Mouse (Mus musculus) MEL (cell line): ENCODE data around the gene Mtcl1. TPM values are rescaled to one million over a fixed set of nuclear protein-coding genes. Genes with fewer than 3 reads are reported as not detected.

Source experiments
- DNase-seq: peaks from one replicate; pipeline ENCODE4 v3.0.0; 2011; ENCODE audit warnings: low read depth, low spot score
- H3K27ac ChIP-seq: 2 replicates; pipeline ENCODE4 v1.5.1; 2012; ENCODE audit warnings: low read depth, mild to moderate bottlenecking, control low read depth, low read length, moderate library complexity; ENCODE audit not compliant: control insufficient read depth
- H3K27me3 ChIP-seq, 2 experiments: fragments of 150-350 bp in 1 of 2; sonication (generic) in 1 of 2; 2 replicates each; pipeline ENCODE4 v1.6.1; 2012; ENCODE audit warnings: low read length in 2 of 2, mild to moderate bottlenecking in 2 of 2, improper control_type of control experiment in 1 of 2, moderate library complexity in 1 of 2; ENCODE audit not compliant: insufficient read depth in 2 of 2, control insufficient read depth in 1 of 2
- H3K36me3 ChIP-seq, 2 experiments: 2 replicates each; pipeline ENCODE4 v1.6.1; 2012 to 2014; ENCODE audit warnings: low read length in 2 of 2, improper control_type of control experiment in 1 of 2, inconsistent platforms in 1 of 2, mild to moderate bottlenecking in 1 of 2; ENCODE audit not compliant: insufficient read depth in 2 of 2, control insufficient read depth in 1 of 2
- H3K4me1 ChIP-seq, 2 experiments: fragments of 150-350 bp in 1 of 2; sonication (generic) in 1 of 2; 2 replicates each; pipeline ENCODE4 v1.6.1; 2012; ENCODE audit warnings: low read length in 2 of 2, improper control_type of control experiment in 1 of 2, mild to moderate bottlenecking in 1 of 2; ENCODE audit not compliant: insufficient read depth in 2 of 2, control insufficient read depth in 1 of 2
- H3K4me3 ChIP-seq, 2 experiments: fragments of 150-350 bp in 1 of 2; sonication (generic) in 1 of 2; 2 replicates each; pipeline ENCODE4 v1.5.1; 2012; ENCODE audit warnings: low read depth in 2 of 2, low read length in 2 of 2, mild to moderate bottlenecking in 2 of 2, moderate library complexity in 2 of 2, control low read depth in 1 of 2, improper control_type of control experiment in 1 of 2; ENCODE audit not compliant: control insufficient read depth in 1 of 2, insufficient read depth in 1 of 2
- H3K79me2 ChIP-seq: 2 replicates; pipeline ENCODE4 v1.6.1; 2012; ENCODE audit warnings: mild to moderate bottlenecking, low read length, moderate library complexity; ENCODE audit not compliant: control insufficient read depth, poor library complexity, insufficient read depth
- H3K9ac ChIP-seq: 2 replicates; pipeline ENCODE4 v1.6.1; 2012; ENCODE audit warnings: low read depth, mild to moderate bottlenecking, control low read depth, low read length, moderate library complexity; ENCODE audit not compliant: control insufficient read depth, poor library complexity, severe bottlenecking
- H3K9me3 ChIP-seq: fragments of 150-350 bp; sonication (generic); replicated peaks from 2 replicates; pipeline ENCODE4 v1.6.1; 2012; ENCODE audit warnings: mild to moderate bottlenecking, low read length, improper control_type of control experiment, moderate library complexity; ENCODE audit not compliant: insufficient read depth
- BHLHE40 ChIP-seq: IDR thresholded peaks from 2 replicates; pipeline ENCODE4 v1.6.1; 2012; ENCODE audit warnings: low read depth, mild to moderate bottlenecking, inconsistent platforms, low read length, improper control_type of control experiment, borderline replicate concordance
- CHD1 ChIP-seq: IDR thresholded peaks from 2 replicates; pipeline ENCODE4 v1.6.1; 2012; ENCODE audit warnings: low read depth, mild to moderate bottlenecking, inconsistent platforms, low read length, improper control_type of control experiment
- CHD2 ChIP-seq: IDR thresholded peaks from 2 replicates; pipeline ENCODE4 v1.6.1; 2011; ENCODE audit warnings: low read length, improper control_type of control experiment
- CTCF ChIP-seq, 3 experiments: IDR thresholded peaks in 2 of 3; conservative IDR thresholded peaks in 1 of 3; 2 replicates each; pipeline ENCODE4 v1.5.1; 2011 to 2012; ENCODE audit warnings: low read length in 3 of 3, low read depth in 2 of 3, mild to moderate bottlenecking in 2 of 3, improper control_type of control experiment in 1 of 3, inconsistent platforms in 1 of 3, mixed read lengths in 1 of 3, moderate library complexity in 1 of 3; ENCODE audit not compliant: control insufficient read depth in 1 of 3, insufficient read depth in 1 of 3, poor library complexity in 1 of 3, severe bottlenecking in 1 of 3
- E2F4 ChIP-seq: IDR thresholded peaks from 2 replicates; pipeline ENCODE4 v1.6.1; 2011; ENCODE audit warnings: low read depth, low read length, improper control_type of control experiment, borderline replicate concordance
- ELF1 ChIP-seq: IDR thresholded peaks from 2 replicates; pipeline ENCODE4 v1.6.1; 2014; ENCODE audit warnings: low read depth, mild to moderate bottlenecking, inconsistent platforms, low read length, improper control_type of control experiment, moderate library complexity
- EP300 ChIP-seq, 2 experiments: IDR thresholded peaks; 2 replicates each; pipeline ENCODE4 v1.6.1; 2011; ENCODE audit warnings: improper control_type of control experiment in 2 of 2, low read length in 2 of 2, low read depth in 1 of 2, mild to moderate bottlenecking in 1 of 2
- GATA1 ChIP-seq: IDR thresholded peaks from 2 replicates; pipeline ENCODE4 v1.6.1; 2011; ENCODE audit warnings: low read depth, low read length, improper control_type of control experiment
- HCFC1 ChIP-seq: IDR thresholded peaks from 2 replicates; pipeline ENCODE4 v1.6.1; 2012; ENCODE audit warnings: low read depth, mild to moderate bottlenecking, inconsistent platforms, low read length, improper control_type of control experiment, moderate library complexity
- JUND ChIP-seq: IDR thresholded peaks from 2 replicates; pipeline ENCODE4 v1.6.1; 2011; ENCODE audit warnings: low read depth, mild to moderate bottlenecking, improper control_type of control experiment, low read length
- KAT2A ChIP-seq: conservative IDR thresholded peaks from 2 replicates; pipeline ENCODE4 v1.6.1; 2012; ENCODE audit warnings: low read depth, low read length, improper control_type of control experiment, inconsistent platforms
- MAFK ChIP-seq: IDR thresholded peaks from 2 replicates; pipeline ENCODE4 v1.6.1; 2011; ENCODE audit warnings: low read depth, mild to moderate bottlenecking, low read length, improper control_type of control experiment, borderline replicate concordance
- MYC ChIP-seq: IDR thresholded peaks from 2 replicates; pipeline ENCODE4 v1.6.1; 2011; ENCODE audit warnings: low read depth, mild to moderate bottlenecking, low read length, improper control_type of control experiment, moderate library complexity
- NELFE ChIP-seq: IDR thresholded peaks from 2 replicates; pipeline ENCODE4 v1.6.1; 2011; ENCODE audit warnings: low read depth, low read length, improper control_type of control experiment
- POLR2AphosphoS2 ChIP-seq: IDR thresholded peaks from 2 replicates; pipeline ENCODE4 v1.6.1; 2011; ENCODE audit warnings: low read length, improper control_type of control experiment
- SMC3 ChIP-seq: IDR thresholded peaks from 2 replicates; pipeline ENCODE4 v1.6.1; 2011; ENCODE audit warnings: low read depth, low read length, improper control_type of control experiment
- TAL1 ChIP-seq: IDR thresholded peaks from 2 replicates; pipeline ENCODE4 v1.6.1; 2012; ENCODE audit warnings: mild to moderate bottlenecking, inconsistent platforms, low read length, moderate library complexity, mixed read lengths
- UBTF ChIP-seq: IDR thresholded peaks from 2 replicates; pipeline ENCODE4 v1.6.1; 2012; ENCODE audit warnings: low read depth, mild to moderate bottlenecking, inconsistent platforms, low read length, improper control_type of control experiment, moderate library complexity, borderline replicate concordance; ENCODE audit not compliant: insufficient read depth
- USF1 ChIP-seq: IDR thresholded peaks from 2 replicates; pipeline ENCODE4 v1.6.1; 2014; ENCODE audit warnings: low read depth, mild to moderate bottlenecking, inconsistent platforms, low read length, improper control_type of control experiment, moderate library complexity
- USF2 ChIP-seq, 2 experiments: IDR thresholded peaks; 2 replicates each; pipeline ENCODE4 v1.6.1; 2011 to 2012; ENCODE audit warnings: improper control_type of control experiment in 2 of 2, low read length in 2 of 2, borderline replicate concordance in 1 of 2, inconsistent platforms in 1 of 2, low read depth in 1 of 2, mild to moderate bottlenecking in 1 of 2; ENCODE audit not compliant: insufficient read depth in 1 of 2
- ZKSCAN1 ChIP-seq: IDR thresholded peaks from 2 replicates; pipeline ENCODE4 v1.6.1; 2012; ENCODE audit warnings: low read depth, mild to moderate bottlenecking, inconsistent platforms, low read length, improper control_type of control experiment, moderate library complexity
- polyA plus RNA-seq, 2 experiments: library from polyadenylated mRNA; stranded (reverse) in 1 of 2; unstranded in 1 of 2; fragments of >175 nt in 1 of 2; fragments of >200 nt in 1 of 2; gene quantifications; 2 replicates each; pipeline versions ENCODE4 v1.2.1 to v1.2.4; 2012; ENCODE audit warnings: low replicate concordance in 2 of 2, low read depth in 1 of 2; ENCODE audit not compliant: insufficient read length in 2 of 2, insufficient read depth in 1 of 2, missing spikeins in 1 of 2
- total RNA-seq: library from RNA; depleted of rRNA; stranded (reverse); fragments of 300-350 nt; gene quantifications from 2 replicates; pipeline ENCODE4 v1.2.3, GENCODE M21; 2012; rRNA removed

Mtcl1 gene
- total RNA-seq, result not detected in 2 replicates
- polyA plus RNA-seq, result not detected

- H3K27me3 ChIP-seq, result no peaks in the 10 kb centered on the region
- no peaks in the 10 kb centered on the region for H3K4me1 ChIP-seq
- no peaks in the 10 kb centered on the region for H3K9me3 ChIP-seq
- no peaks in the 10 kb centered on the region for H3K79me2 ChIP-seq
- no peak within 1 kb of the TSS for H3K9ac ChIP-seq
- H3K36me3 ChIP-seq, result no peaks in the 10 kb centered on the region
- H3K4me3 ChIP-seq, result no peak within 1 kb of the TSS
- no peak for DNase-seq
- H3K27ac ChIP-seq, result no peak within 1 kb of the TSS
- TF ChIP-seq UBTF (no peak), EP300 (IDR thresholded peaks at IDR 0.05; ENCODE audit: low read depth in 1 of 2, low read length in 2 of 2) (no peak), ELF1 (no peak), HCFC1 (no peak), CHD1 (no peak), CHD2 (no peak), KAT2A (no peak), USF2 (IDR thresholded peaks at IDR 0.05; ENCODE audit: borderline replicate concordance in 1 of 2, insufficient read depth in 1 of 2, low read depth in 1 of 2, low read length in 2 of 2) (no peak)
Measured at GRCm38 (mm10) chr17:66449460-66450341, at the start of gene Mtcl1. Gene Mtcl1 (minus strand): TSS chr17:66449750.

- no peak overlapping the region for H3K27ac ChIP-seq
- TF ChIP-seq POLR2AphosphoS2, result no peak
- TF ChIP-seq SMC3, result no peak
- TF ChIP-seq, all 39 proteins: peak for 0
- no peak for DNase-seq
- Histone ChIP-seq H3K4me3 (no peak overlapping the region), H3K4me1 (no peaks in the 10 kb centered on the region), H3K27me3 (no peaks in the 10 kb centered on the region), H3K36me3 (peaks cover 0 to 9% of the 10 kb centered on the region in 2 experiments; a peak in 2 of 4 replicates), H3K79me2 (no peaks in the 10 kb centered on the region), H3K9ac (no peak overlapping the region), H3K9me3 (no peaks in the 10 kb centered on the region)
Measured at GRCm38 (mm10) chr17:66498598-66498997, 49.0 kb upstream of the Mtcl1 start.

- Histone ChIP-seq H3K27ac (no peak overlapping the region), H3K79me2 (no peaks in the 10 kb centered on the region), H3K27me3 (no peaks in the 10 kb centered on the region), H3K4me1 (no peaks in the 10 kb centered on the region), H3K4me3 (no peak overlapping the region), H3K9ac (no peak overlapping the region), H3K36me3 (peaks cover 0 to 4% of the 10 kb centered on the region in 2 experiments; a peak in 1 of 4 replicates), H3K9me3 (no peaks in the 10 kb centered on the region)
- TF ChIP-seq ZKSCAN1 (no peak), TAL1 (no peak), JUND (no peak), CHD1 (no peak), KAT2A (no peak), MYC (no peak), USF1 (no peak), NELFE (no peak), GATA1 (no peak), CTCF (IDR thresholded peaks at IDR 0.05 in 2 of 3, conservative IDR thresholded peaks at IDR 0.05 in 1 of 3; ENCODE audit: control insufficient read depth in 1 of 3, insufficient read depth in 1 of 3, low read depth in 2 of 3, low read length in 3 of 3, poor library complexity in 1 of 3, severe bottlenecking in 1 of 3) (no peak), SMC3 (no peak), UBTF (no peak), EP300 (IDR thresholded peaks at IDR 0.05; ENCODE audit: low read depth in 1 of 2, low read length in 2 of 2) (no peak), BHLHE40 (no peak), CHD2 (no peak), MAFK (no peak), E2F4 (no peak)
- no peak for DNase-seq
Measured at GRCm38 (mm10) chr17:66496589-66496988, 47.0 kb upstream of the Mtcl1 start.
